Mouse (Mus musculus): Measurements from ENCODE around the gene Mettl23. TPM values are rescaled to one million over a fixed set of nuclear protein-coding genes. Genes with fewer than 3 reads are reported as not detected.
A peak's percentile ranks its signal among the peaks of the same experiment; 100 is the strongest.

Gene Mettl23
- polyA plus RNA-seq, 1 experiment = 30.9 TPM

DNA sequence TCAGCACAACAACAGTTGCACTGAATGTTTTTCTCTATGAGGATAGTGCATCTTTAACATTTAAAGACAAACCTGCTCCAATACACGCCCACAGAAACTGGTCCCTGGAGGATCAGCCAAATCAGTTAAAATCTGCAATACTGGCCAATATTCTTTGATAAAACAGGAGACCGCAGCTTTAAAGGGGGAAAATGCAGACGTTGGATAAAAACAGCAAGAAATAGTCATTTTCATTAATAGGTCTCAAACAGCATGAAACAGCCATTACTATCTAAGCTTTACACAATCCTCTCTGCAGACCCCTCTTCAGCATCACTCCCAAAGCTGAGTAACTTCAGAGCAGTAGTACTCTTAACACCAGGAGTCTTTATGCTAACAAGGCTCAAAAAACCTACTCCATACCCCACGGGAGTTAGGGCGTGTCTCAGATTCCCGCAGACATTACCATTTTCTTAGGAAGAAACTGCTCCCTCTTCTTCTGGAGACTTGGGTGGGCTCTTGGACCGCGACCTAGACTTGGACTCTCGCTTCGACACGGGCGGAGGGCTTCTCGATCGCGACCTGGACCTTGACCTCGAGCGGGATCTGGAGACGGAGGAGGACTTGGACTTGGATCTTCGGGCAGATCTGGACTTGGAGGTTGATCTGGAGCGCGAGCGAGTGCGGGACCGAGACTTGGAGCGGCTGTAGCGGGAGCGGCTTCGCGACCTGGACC, 8.7 kb downstream of the Mettl23 start:
- peak overlapping the region; percentile 99 for H3K27ac ChIP-seq (ENCODE audit: insufficient read depth, low read length)
- no peak for TF ChIP-seq CTCF (IDR thresholded peaks at IDR 0.05; ENCODE audit: extremely low read depth, insufficient read depth, insufficient read length, insufficient replicate concordance)
- no peak for TF ChIP-seq POLR2A (IDR thresholded peaks at IDR 0.05; ENCODE audit: low read depth, low read length)
- H3K36me3 ChIP-seq (ENCODE audit: control insufficient read depth, insufficient read depth, low read length) = peaks cover 19% of the 10 kb centered on the region
- under 1% methylated on average over 29 of the region's 29 CpGs for WGBS
- H3K27me3 ChIP-seq (ENCODE audit: control insufficient read depth, insufficient read depth, low read length) = no peaks in the 10 kb centered on the region
- no peak for DNase-seq (ENCODE audit: low read depth in 1 of 2, low spot score in 2 of 2)
- H3K4me1 ChIP-seq (ENCODE audit: control insufficient read depth, insufficient read depth, insufficient read length) = no peaks in the 10 kb centered on the region; the same call in none of the 2 replicates
- peak overlapping the region; percentile 72 for H3K4me3 ChIP-seq (ENCODE audit: extremely low read depth, insufficient read depth, insufficient read length)

DNA sequence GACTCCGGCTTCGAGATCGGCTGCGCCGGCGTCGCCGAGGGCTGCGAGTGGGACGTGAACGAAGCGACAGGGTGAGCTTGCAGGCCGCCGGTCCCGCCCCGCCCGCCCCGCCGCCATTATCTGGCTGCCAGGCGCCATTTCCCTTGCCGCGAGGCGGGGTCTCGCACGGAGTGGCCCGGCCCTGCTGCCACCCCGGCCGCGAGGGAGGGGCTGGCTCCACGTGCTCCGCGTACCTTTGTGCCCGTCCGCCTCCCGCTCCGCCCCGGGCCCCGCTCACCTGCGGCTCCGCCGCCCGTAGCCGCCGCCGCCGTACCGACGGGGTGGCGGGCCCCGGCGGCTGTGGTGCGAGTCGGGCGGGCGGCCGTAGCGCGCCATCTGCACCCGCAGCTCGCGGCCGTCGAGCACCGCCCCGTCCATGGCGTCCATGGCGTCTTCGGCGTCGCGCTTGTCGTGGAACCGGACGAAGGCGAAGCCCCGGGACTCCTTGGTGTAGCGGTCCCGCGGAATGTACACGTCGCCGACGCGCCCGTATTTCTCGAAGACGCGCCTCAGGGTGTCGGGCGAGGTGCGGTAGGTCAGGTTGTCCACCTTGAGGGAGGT, 9.3 kb downstream of the Mettl23 start, which contains the start of gene Mfsd11:
Gene Mfsd11, plus strand, starts transcription at position 150 of the 600 bp plus-strand sequence.
- Histone ChIP-seq H3K4me3 (ENCODE audit: extremely low read depth, insufficient read depth, insufficient read length) (peak within 1 kb of the TSS; percentile 96), H3K27ac (ENCODE audit: insufficient read depth, low read length) (peak within 1 kb of the TSS; percentile 99), H3K36me3 (ENCODE audit: control insufficient read depth, insufficient read depth, low read length) (peaks cover 18% of the 10 kb centered on the region), H3K4me1 (ENCODE audit: control insufficient read depth, insufficient read depth, insufficient read length) (no peaks in the 10 kb centered on the region; the same call in none of the 2 replicates), H3K27me3 (ENCODE audit: control insufficient read depth, insufficient read depth, low read length) (no peaks in the 10 kb centered on the region)
- TF ChIP-seq CTCF (IDR thresholded peaks at IDR 0.05; ENCODE audit: extremely low read depth, insufficient read depth, insufficient read length, insufficient replicate concordance) (no peak), POLR2A (IDR thresholded peaks at IDR 0.05; ENCODE audit: low read depth, low read length) (no peak)
- WGBS = under 1% methylated on average over 82 of the region's 91 CpGs
- DNase-seq (ENCODE audit: low read depth in 1 of 2, low spot score in 2 of 2) = peak; percentile 39 to 80

DNA sequence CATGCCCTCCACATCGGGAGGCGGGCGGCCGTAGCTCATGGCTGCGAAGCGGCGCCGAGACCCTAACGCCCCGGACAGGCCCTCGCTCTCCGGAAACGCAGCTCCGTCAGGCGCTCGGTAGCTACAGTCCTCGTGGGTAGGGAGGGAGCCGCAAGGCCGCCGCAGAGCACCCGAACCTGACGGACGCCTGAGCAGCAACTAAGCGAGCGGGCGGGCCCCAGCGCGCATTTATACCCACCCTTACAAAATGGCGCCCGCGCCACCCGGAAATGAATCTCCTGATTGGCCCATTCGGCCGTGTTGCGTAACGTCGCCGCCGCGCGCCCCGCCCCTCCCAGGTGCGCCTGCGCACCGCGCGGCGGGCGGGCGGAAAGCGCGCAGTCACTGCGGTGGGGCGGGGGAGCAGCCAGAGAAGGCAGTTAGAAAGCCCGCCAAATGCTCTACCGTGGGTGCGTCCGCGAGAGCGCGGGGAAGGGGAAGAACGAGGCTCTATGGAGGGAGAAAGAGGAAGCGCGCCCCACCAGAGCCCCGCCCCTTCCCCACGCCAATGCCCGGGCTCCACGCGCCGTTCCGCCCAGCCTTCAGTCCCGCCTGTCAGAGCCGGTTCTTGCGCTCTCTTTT, 9.9 kb downstream of the Mettl23 start, which contains the start of gene Srsf2:
Gene Srsf2, minus strand, starts transcription at position 204 of the 621 bp plus-strand sequence.
- TF ChIP-seq POLR2A (IDR thresholded peaks at IDR 0.05; ENCODE audit: low read depth, low read length) = peak; percentile 99
- no peak for TF ChIP-seq CTCF (IDR thresholded peaks at IDR 0.05; ENCODE audit: extremely low read depth, insufficient read depth, insufficient read length, insufficient replicate concordance)
- Histone ChIP-seq H3K4me3 (ENCODE audit: extremely low read depth, insufficient read depth, insufficient read length) (peak within 1 kb of the TSS; percentile 96), H3K27ac (ENCODE audit: insufficient read depth, low read length) (peak within 1 kb of the TSS; percentile 99), H3K4me1 (ENCODE audit: control insufficient read depth, insufficient read depth, insufficient read length) (no peaks in the 10 kb centered on the region; the same call in none of the 2 replicates), H3K27me3 (ENCODE audit: control insufficient read depth, insufficient read depth, low read length) (no peaks in the 10 kb centered on the region), H3K36me3 (ENCODE audit: control insufficient read depth, insufficient read depth, low read length) (peaks cover 16% of the 10 kb centered on the region)
- DNase-seq (ENCODE audit: low read depth in 1 of 2, low spot score in 2 of 2) = peak; percentile 90 to 93
- under 1% methylated on average over 67 of the region's 74 CpGs for WGBS

DNA sequence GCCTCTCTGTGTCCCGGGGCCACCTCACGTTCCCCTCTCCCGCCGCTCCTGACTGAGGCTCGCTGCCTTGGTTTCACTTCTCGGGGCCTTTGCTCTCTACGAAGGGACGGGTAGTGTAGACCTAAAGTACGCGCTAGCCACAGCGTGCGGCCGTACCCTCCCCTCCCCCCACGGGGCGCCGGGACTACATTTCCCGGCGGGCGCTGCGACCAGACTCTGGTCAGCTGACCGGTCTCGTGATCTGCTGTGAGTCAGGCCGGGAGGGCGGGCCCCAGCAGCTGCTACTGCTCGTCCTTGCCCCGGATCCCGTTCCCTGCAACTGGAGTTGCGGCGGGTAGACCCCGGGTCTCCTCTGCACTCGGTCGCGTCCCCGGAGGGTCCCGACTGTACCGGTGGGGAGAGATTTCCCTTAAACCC, 10.4 kb downstream of the Mettl23 start:
- H3K36me3 ChIP-seq (ENCODE audit: control insufficient read depth, insufficient read depth, low read length) = peaks cover 11% of the 10 kb centered on the region
- H3K27me3 ChIP-seq (ENCODE audit: control insufficient read depth, insufficient read depth, low read length) = no peaks in the 10 kb centered on the region
- under 1% methylated on average over 36 of the region's 36 CpGs for WGBS
- H3K27ac ChIP-seq (ENCODE audit: insufficient read depth, low read length) = peak overlapping the region; percentile 99
- no peaks in the 10 kb centered on the region; the same call in none of the 2 replicates for H3K4me1 ChIP-seq (ENCODE audit: control insufficient read depth, insufficient read depth, insufficient read length)
- DNase-seq (ENCODE audit: low read depth in 1 of 2, low spot score in 2 of 2) = peak; percentile 88 to 96
- peak overlapping the region; percentile 96 for H3K4me3 ChIP-seq (ENCODE audit: extremely low read depth, insufficient read depth, insufficient read length)
- TF ChIP-seq CTCF (IDR thresholded peaks at IDR 0.05; ENCODE audit: extremely low read depth, insufficient read depth, insufficient read length, insufficient replicate concordance) = no peak
- TF ChIP-seq POLR2A (IDR thresholded peaks at IDR 0.05; ENCODE audit: low read depth, low read length) = no peak; the same call in none of the 2 replicates

DNA sequence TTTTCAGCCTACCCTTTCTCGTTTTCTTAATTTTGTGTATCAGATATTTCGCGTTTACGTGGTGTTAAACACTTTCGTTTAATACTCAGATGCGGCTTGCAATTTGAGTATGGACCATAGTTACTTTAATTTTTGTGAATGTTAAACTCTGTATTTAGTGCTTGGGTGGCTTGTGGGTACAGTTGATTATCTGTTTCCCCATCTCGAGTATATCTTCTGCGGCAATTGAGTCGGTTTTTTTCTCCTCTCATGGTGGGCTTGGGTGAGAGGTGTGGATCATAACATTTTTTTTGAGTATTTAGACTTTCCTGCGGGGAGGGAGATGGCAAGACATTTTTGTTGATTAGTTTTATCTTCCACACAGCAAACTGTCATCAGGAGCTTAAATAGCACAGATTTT, 11.2 kb downstream of the Mettl23 start:
- no peak for DNase-seq (ENCODE audit: low read depth in 1 of 2, low spot score in 2 of 2)
- Histone ChIP-seq H3K27me3 (ENCODE audit: control insufficient read depth, insufficient read depth, low read length) (no peaks in the 10 kb centered on the region), H3K4me3 (ENCODE audit: extremely low read depth, insufficient read depth, insufficient read length) (peak overlapping the region; percentile 96), H3K4me1 (ENCODE audit: control insufficient read depth, insufficient read depth, insufficient read length) (no peaks in the 10 kb centered on the region; the same call in none of the 2 replicates), H3K27ac (ENCODE audit: insufficient read depth, low read length) (no peak overlapping the region), H3K36me3 (ENCODE audit: control insufficient read depth, insufficient read depth, low read length) (peaks cover 9% of the 10 kb centered on the region)
- 8% methylated on average over 10 of the region's 10 CpGs for WGBS
- TF ChIP-seq POLR2A (IDR thresholded peaks at IDR 0.05; ENCODE audit: low read depth, low read length) (no peak), CTCF (IDR thresholded peaks at IDR 0.05; ENCODE audit: extremely low read depth, insufficient read depth, insufficient read length, insufficient replicate concordance) (no peak)

DNA sequence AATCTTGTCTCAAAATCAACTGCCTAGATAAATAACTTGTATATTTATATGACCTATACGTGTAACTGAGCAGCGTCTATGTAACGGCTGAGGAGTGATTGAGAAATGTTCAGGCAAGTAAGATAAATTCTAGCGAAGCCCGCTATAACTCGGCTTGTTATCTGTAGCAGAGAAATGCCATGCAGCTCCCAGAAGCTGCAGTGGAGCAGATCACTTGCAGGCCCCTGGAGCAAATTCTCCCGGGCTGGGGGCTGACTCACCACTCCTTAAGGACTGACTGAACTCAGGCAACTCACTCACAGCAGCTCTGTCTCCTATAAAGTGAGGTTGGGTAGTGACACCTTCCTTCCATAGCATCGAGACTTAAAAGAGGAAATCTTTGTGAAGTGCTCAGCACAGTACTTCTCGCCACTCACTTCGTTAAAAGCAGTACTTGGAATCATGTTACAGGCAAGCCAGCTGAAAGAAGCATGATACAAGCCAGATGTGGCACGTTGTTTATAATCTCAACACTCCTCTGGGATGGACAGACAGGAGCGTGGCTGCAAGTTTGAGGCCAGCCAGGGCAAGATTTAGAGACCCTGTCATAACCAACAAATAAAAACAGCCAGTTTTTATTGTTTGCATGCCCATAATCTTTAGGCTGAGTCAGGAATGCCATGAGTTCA, 14.2 kb downstream of the Mettl23 start:
- Histone ChIP-seq H3K36me3 (ENCODE audit: control insufficient read depth, insufficient read depth, low read length) (peaks cover 4% of the 10 kb centered on the region), H3K4me1 (ENCODE audit: control insufficient read depth, insufficient read depth, insufficient read length) (no peaks in the 10 kb centered on the region; the same call in 1 of the 2 replicates), H3K27me3 (ENCODE audit: control insufficient read depth, insufficient read depth, low read length) (no peaks in the 10 kb centered on the region), H3K27ac (ENCODE audit: insufficient read depth, low read length) (no peak overlapping the region), H3K4me3 (ENCODE audit: extremely low read depth, insufficient read depth, insufficient read length) (no peak overlapping the region)
- DNase-seq (ENCODE audit: low read depth in 1 of 2, low spot score in 2 of 2) = no peak
- WGBS = 82% methylated on average over 12 of the region's 12 CpGs
- TF ChIP-seq POLR2A (IDR thresholded peaks at IDR 0.05; ENCODE audit: low read depth, low read length) (no peak), CTCF (IDR thresholded peaks at IDR 0.05; ENCODE audit: extremely low read depth, insufficient read depth, insufficient read length, insufficient replicate concordance) (no peak)
